Mouse (Mus musculus) G1E (cell line): ENCODE results near the gene Nav1.

Experiments used
- CTCF ChIP-seq: IDR thresholded peaks from 2 replicates; pipeline ENCODE4 v1.5.1; 2012; ENCODE audit warnings: low read depth, low read length, inconsistent platforms, mixed read lengths
- GATA1 ChIP-seq: IDR thresholded peaks from 2 replicates; pipeline ENCODE4 v1.6.1; 2012; ENCODE audit warnings: borderline replicate concordance, low read length, inconsistent platforms, mixed read lengths
- POLR2AphosphoS5 ChIP-seq: IDR thresholded peaks from 2 replicates; pipeline ENCODE4 v1.6.1; 2012; ENCODE audit warnings: low read depth, low read length, inconsistent platforms; ENCODE audit not compliant: insufficient replicate concordance
- TAL1 ChIP-seq: conservative IDR thresholded peaks from 2 replicates; pipeline ENCODE4 v1.6.1; 2012; ENCODE audit warnings: low read depth, low read length, inconsistent platforms, mixed read lengths

DNA sequence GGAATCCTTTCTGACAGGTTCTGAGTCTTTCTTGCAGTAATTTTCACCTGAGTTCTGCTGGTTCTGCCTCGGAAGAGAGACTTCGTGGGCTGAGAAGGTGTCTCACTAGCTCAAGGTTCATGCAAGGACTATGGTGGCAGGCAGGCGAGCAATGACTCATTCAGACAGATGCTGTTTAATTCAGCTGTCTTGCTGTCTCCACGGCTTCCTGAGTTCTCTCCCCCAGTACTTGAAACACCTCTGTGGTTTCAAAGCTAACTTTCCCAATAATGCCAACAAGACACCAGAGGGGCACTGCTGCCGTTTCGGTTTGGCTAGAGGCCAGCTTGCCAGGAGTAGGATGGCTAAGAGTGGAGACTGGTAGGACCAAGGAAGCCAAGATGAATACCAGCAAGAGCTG, 19.1 kb upstream of the Nav1 start:
- no peak for TF ChIP-seq CTCF
- no peak for TF ChIP-seq GATA1
- no peak for TF ChIP-seq POLR2AphosphoS5
- TF ChIP-seq TAL1: no peak
